Mouse (Mus musculus) midbrain, embryonic 12.5 days (tissue): ENCODE measurements around the gene Map3k4. TPM values are rescaled to one million over a fixed set of nuclear protein-coding genes. Genes with fewer than 3 reads are reported as not detected.
A peak's percentile ranks its signal among the peaks of the same experiment; 100 is the strongest.
"Not testable (repeated sequence)": the region's sequence is repeated elsewhere in the genome, so short reads cannot be mapped to it uniquely, and the experiment has no call there.

Experiments used
- ATAC-seq: fragments of 200-750 bp; cut with Nextera tagmentation; 2 replicates; pipeline ENCODE4 v1.8.0; 2017; ENCODE audit warnings: low read depth, moderate TSS enrichment, moderate library complexity; ENCODE audit not compliant: low FRiP score
- H3K27ac ChIP-seq: fragments of 300-500 bp; sonication (generic); replicated peaks from 2 replicates; pipeline ENCODE4 v1.5.1; 2016; ENCODE audit warnings: mild to moderate bottlenecking
- H3K27me3 ChIP-seq: fragments of 300-500 bp; sonication (generic); 2 replicates; pipeline ENCODE4 v1.6.1; 2016; ENCODE audit warnings: mild to moderate bottlenecking
- H3K36me3 ChIP-seq: fragments of 300-500 bp; sonication (generic); 2 replicates; pipeline ENCODE4 v1.6.1; 2016
- H3K4me1 ChIP-seq: fragments of 300-500 bp; sonication (generic); 2 replicates; pipeline ENCODE4 v1.6.1; 2016
- H3K4me2 ChIP-seq: fragments of 300-500 bp; sonication (generic); replicated peaks from 2 replicates; pipeline ENCODE4 v1.6.1; 2016; ENCODE audit warnings: mild to moderate bottlenecking, moderate library complexity
- H3K4me3 ChIP-seq: fragments of 300-500 bp; sonication (generic); 2 replicates; pipeline ENCODE4 v1.5.1; 2016; ENCODE audit warnings: mild to moderate bottlenecking
- H3K9ac ChIP-seq: fragments of 300-500 bp; sonication (generic); replicated peaks from 2 replicates; pipeline ENCODE4 v1.6.1; 2016; ENCODE audit warnings: mild to moderate bottlenecking, moderate library complexity
- H3K9me3 ChIP-seq: fragments of 300-500 bp; sonication (generic); 2 replicates; pipeline ENCODE4 v1.6.1; 2016; ENCODE audit warnings: mild to moderate bottlenecking
- WGBS: fragments of 180-500 bp; shearing (Covaris S2); methylation state at CpG from one replicate; pipeline ENCODE4 v1.1.7; 2016; 5-methylcytosine and 5-hydroxymethylcytosine counted together
- polyA plus RNA-seq: library from polyadenylated mRNA; unstranded; fragments of >200 nt; fragmentation: Nextera tagmentation; extraction: Ambion mirVana; gene quantifications from 2 replicates; pipeline ENCODE4 v1.2.1, GENCODE M21; 2016

Gene Map3k4
- polyA plus RNA-seq, 1 experiment from 2014 or later, result 53.3 TPM

GRCm38 (mm10) chr17:12230167-12230566 lies 88.4 kb downstream of the Map3k4 start:
- no peaks in the 10 kb centered on the region for H3K9me3 ChIP-seq
- no peak overlapping the region for H3K4me2 ChIP-seq
- peaks cover 85% of the 10 kb centered on the region for H3K36me3 ChIP-seq
- no peaks in the 10 kb centered on the region for H3K27me3 ChIP-seq
- H3K27ac ChIP-seq, result no peak overlapping the region
- 82% methylated on average over 6 of the region's 6 CpGs for WGBS
- no peak overlapping the region for H3K4me3 ChIP-seq
- no peaks in the 10 kb centered on the region for H3K4me1 ChIP-seq
- ATAC-seq, result no peak
- no peak overlapping the region for H3K9ac ChIP-seq

GRCm38 (mm10) chr17:12229756-12230155 lies 88.8 kb downstream of the Map3k4 start:
- peaks cover 83% of the 10 kb centered on the region for H3K36me3 ChIP-seq
- no peak overlapping the region for H3K27ac ChIP-seq

GRCm38 (mm10) chr17:12228471-12228870 lies 90.1 kb downstream of the Map3k4 start:
- H3K36me3 ChIP-seq, result peaks cover 73% of the 10 kb centered on the region
- no peak overlapping the region for H3K4me3 ChIP-seq
- H3K9me3 ChIP-seq, result no peaks in the 10 kb centered on the region
- no peak overlapping the region for H3K27ac ChIP-seq
- 0 out of 2 replicates have a peak, but pooled peaks cover 3% of the 10 kb centered on the region for H3K4me1 ChIP-seq
- H3K9ac ChIP-seq, result no peak overlapping the region
- no peak for ATAC-seq
- no peak overlapping the region for H3K4me2 ChIP-seq
- H3K27me3 ChIP-seq, result no peaks in the 10 kb centered on the region
- 98% methylated on average over 7 of the region's 7 CpGs for WGBS

More at GRCm38 (mm10) chr17:12229756-12230155, 88.8 kb downstream of the Map3k4 start:
- Histone ChIP-seq H3K4me3 (no peak overlapping the region), H3K4me2 (no peak overlapping the region), H3K27me3 (no peaks in the 10 kb centered on the region), H3K9me3 (no peaks in the 10 kb centered on the region), H3K9ac (no peak overlapping the region), H3K4me1 (no peaks in the 10 kb centered on the region)
- WGBS, result 95% methylated on average over 9 of the region's 9 CpGs
- ATAC-seq, result no peak

DNA sequence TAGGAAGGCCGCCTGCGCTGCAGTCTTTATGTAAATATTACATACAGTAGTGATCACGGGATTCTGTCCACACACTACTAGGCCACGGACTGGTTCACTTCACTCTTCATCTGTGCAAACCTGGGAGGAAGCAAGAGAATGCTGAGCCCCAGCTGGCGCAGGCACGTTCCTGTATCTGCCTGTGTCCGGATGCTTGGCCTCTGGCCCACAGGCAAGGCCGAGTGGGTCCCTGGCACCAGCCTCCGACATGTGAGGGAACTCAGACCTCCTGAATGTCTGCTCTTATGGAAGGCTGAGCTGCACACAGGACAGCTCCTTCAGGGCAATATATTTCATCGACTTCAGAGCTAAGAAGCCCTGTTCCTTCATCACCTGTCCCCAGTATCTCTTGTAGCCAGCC lies 90.6 kb downstream of the Map3k4 start:
- Histone ChIP-seq H3K4me3 (no peak overlapping the region), H3K36me3 (peaks cover 68% of the 10 kb centered on the region), H3K9ac (no peak overlapping the region), H3K4me2 (no peak overlapping the region), H3K27me3 (no peaks in the 10 kb centered on the region), H3K9me3 (no peaks in the 10 kb centered on the region), H3K4me1 (0 out of 2 replicates have a peak, but pooled peaks cover 3% of the 10 kb centered on the region), H3K27ac (no peak overlapping the region)
- WGBS, result 89% methylated on average over 10 of the region's 10 CpGs
- ATAC-seq, result no peak

DNA sequence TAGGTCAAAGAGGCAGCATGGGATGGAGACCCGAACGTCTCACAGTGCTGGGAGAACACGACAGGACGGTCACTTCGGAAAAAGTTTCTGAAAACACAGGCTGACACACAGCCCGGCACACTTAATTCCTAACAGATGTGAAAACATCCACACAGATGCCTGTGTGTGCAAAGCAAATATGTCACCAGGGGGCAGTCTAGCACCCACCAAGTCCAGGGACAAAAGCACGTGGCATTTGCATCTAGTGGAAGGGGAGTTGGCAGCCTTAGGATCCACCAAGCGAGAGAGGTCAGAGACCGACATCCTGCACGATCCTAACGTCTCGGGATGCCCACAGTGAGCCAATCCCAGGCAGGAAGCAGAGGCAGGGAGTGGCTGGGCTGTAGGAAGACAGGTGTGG lies 92.0 kb downstream of the Map3k4 start:
- no peak overlapping the region for H3K4me3 ChIP-seq
- no peaks in the 10 kb centered on the region for H3K27me3 ChIP-seq
- 66% methylated on average over 12 of the region's 12 CpGs for WGBS
- H3K4me1 ChIP-seq, result 0 out of 2 replicates have a peak, but pooled peaks cover 3% of the 10 kb centered on the region
- H3K9ac ChIP-seq, result no peak overlapping the region
- H3K36me3 ChIP-seq, result peaks cover 63% of the 10 kb centered on the region
- H3K27ac ChIP-seq, result no peak overlapping the region
- H3K4me2 ChIP-seq, result no peak overlapping the region
- peak; percentile 54; the same call in 1 of the 2 replicates for ATAC-seq
- H3K9me3 ChIP-seq, result no peaks in the 10 kb centered on the region

DNA sequence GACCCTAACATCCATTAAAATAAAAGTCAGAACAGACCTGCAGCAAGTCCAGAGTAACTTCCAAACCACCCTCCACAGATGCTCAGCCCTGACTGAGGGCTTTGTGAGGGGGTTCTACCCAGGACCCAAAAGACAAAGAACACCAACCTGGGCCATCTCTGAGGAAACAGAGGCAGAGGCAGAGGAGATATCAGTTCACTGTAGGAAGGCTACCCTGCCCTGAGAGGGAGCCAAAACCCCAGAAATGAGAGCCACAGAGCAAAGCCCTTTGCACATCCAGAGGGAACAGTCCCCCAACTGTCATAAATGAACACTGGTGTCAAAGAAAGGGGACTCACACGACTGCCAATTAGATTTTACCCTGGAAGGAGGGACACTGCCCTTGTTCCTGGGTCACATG lies 93.4 kb downstream of the Map3k4 start:
- ATAC-seq, result no peak
- peaks cover 63% of the 10 kb centered on the region for H3K36me3 ChIP-seq
- 78% methylated on average over 1 of the region's 1 CpGs for whole genome bisulfite sequencing

DNA sequence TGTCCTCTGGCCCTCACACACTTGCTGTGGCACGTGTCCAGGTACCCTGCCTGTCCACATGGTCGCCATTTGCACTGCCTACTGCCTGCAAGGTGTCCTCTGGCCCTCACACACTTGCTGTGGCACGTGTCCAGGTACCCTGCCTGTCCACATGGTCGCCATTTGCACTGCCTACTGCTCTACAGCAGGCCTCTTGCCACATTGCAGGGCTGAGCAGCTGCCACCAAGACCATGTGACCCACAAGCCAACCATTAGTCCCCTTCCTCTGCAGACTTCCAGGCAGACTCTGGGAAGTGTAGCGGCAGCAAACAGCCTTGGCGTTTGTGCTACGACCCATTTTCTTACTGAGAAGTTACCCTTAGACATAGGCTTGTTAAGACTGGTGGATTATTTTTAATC lies 94.0 kb downstream of the Map3k4 start:
- H3K4me1 ChIP-seq, H3K27me3 ChIP-seq, H3K27ac ChIP-seq, H3K4me2 ChIP-seq, H3K9me3 ChIP-seq, H3K4me3 ChIP-seq, H3K9ac ChIP-seq, ATAC-seq: not testable (repeated sequence)
- peaks cover 63% of the 10 kb centered on the region for H3K36me3 ChIP-seq
- WGBS, result 89% methylated on average over 6 of the region's 7 CpGs

More for the DNA sequence above, 93.4 kb downstream of the Map3k4 start:
- Histone ChIP-seq H3K27me3 (no peaks in the 10 kb centered on the region), H3K4me3 (no peak overlapping the region), H3K4me2 (no peak overlapping the region), H3K9ac (no peak overlapping the region), H3K4me1 (0 out of 2 replicates have a peak, but pooled peaks cover 3% of the 10 kb centered on the region), H3K9me3 (no peaks in the 10 kb centered on the region), H3K27ac (no peak overlapping the region)

DNA sequence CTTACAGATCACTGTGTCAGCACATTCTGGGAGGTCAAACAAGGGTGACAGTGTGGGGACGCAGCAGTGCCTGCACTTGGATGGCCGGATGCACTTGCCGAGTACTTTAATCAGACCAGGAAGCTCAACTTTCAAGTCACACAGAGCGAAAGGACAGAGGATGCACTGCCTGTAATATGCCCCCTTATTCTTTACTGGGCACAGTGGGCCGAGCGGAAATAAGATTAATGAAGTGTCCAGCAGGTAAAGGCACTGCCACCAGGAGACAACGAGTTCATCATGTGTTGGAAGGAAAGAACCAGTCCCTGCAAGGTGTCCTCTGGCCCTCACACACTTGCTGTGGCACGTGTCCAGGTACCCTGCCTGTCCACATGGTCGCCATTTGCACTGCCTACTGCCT lies 94.5 kb downstream of the Map3k4 start:
- Histone ChIP-seq H3K36me3 (peaks cover 63% of the 10 kb centered on the region), H3K4me1 (0 out of 2 replicates have a peak, but pooled peaks cover 3% of the 10 kb centered on the region), H3K9ac (no peak overlapping the region), H3K9me3 (no peaks in the 10 kb centered on the region), H3K27me3 (no peaks in the 10 kb centered on the region), H3K4me2 (no peak overlapping the region), H3K4me3 (no peak overlapping the region), H3K27ac (no peak overlapping the region)
- WGBS, result 83% methylated on average over 9 of the region's 9 CpGs
- ATAC-seq, result no peak

DNA sequence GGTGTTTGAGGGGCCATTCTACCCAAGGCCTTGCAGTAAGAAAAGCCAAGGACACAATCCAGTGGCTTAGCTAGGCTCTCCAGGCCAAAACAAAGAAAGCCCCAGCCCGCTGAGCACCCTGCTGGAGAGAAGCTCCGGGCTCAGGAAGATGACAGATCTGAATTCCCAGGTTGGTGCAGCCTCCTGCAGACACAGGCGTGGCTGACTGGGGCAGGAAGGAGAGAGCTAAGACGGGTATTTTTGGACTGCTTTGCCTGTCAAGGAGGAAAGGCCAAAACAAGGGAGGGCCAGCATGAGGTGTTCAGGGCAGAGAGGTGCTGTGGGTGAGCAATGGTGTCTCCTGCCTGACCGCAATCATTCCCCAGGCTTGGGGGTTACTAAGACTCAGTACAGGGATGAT lies 94.9 kb downstream of the Map3k4 start:
- no peaks in the 10 kb centered on the region for H3K27me3 ChIP-seq
- ATAC-seq, result no peak
- WGBS, result 36% methylated on average over 5 of the region's 5 CpGs
- H3K9ac ChIP-seq, result no peak overlapping the region
- no peak overlapping the region for H3K4me3 ChIP-seq
- no peaks in the 10 kb centered on the region for H3K9me3 ChIP-seq
- H3K27ac ChIP-seq, result no peak overlapping the region; the same call in 1 of the 2 replicates
- H3K36me3 ChIP-seq, result peaks cover 63% of the 10 kb centered on the region
- no peak overlapping the region for H3K4me2 ChIP-seq
- H3K4me1 ChIP-seq, result 0 out of 2 replicates have a peak, but pooled peaks cover 3% of the 10 kb centered on the region

- Histone ChIP-seq H3K27ac (no peak overlapping the region), H3K9ac (no peak overlapping the region), H3K27me3 (no peaks in the 10 kb centered on the region), H3K9me3 (no peaks in the 10 kb centered on the region), H3K4me3 (no peak overlapping the region), H3K4me1 (0 out of 2 replicates have a peak, but pooled peaks cover 3% of the 10 kb centered on the region), H3K4me2 (no peak overlapping the region), H3K36me3 (peaks cover 62% of the 10 kb centered on the region)
- WGBS, result 91% methylated on average over 6 of the region's 6 CpGs
- ATAC-seq, result no peak
Measured at GRCm38 (mm10) chr17:12221926-12222325, 96.7 kb downstream of the Map3k4 start.

GRCm38 (mm10) chr17:12216224-12216623 lies 102.4 kb downstream of the Map3k4 start:
- Histone ChIP-seq H3K9me3 (no peaks in the 10 kb centered on the region), H3K4me3 (no peak overlapping the region), H3K36me3 (peaks cover 94% of the 10 kb centered on the region), H3K4me2 (no peak overlapping the region), H3K4me1 (no peaks in the 10 kb centered on the region), H3K9ac (no peak overlapping the region), H3K27me3 (no peaks in the 10 kb centered on the region), H3K27ac (no peak overlapping the region)
- WGBS, result 86% methylated on average over 6 of the region's 6 CpGs
- no peak for ATAC-seq

GRCm38 (mm10) chr17:12213430-12213829 lies 105.2 kb downstream of the Map3k4 start:
- H3K9me3 ChIP-seq, result no peaks in the 10 kb centered on the region
- no peak for ATAC-seq
- H3K27me3 ChIP-seq, result no peaks in the 10 kb centered on the region
- H3K9ac ChIP-seq, result no peak overlapping the region
- no peak overlapping the region for H3K27ac ChIP-seq
- peaks cover 74% of the 10 kb centered on the region for H3K36me3 ChIP-seq
- no peak overlapping the region for H3K4me3 ChIP-seq
- 96% methylated on average over 8 of the region's 8 CpGs for WGBS
- no peak overlapping the region for H3K4me2 ChIP-seq
- H3K4me1 ChIP-seq, result no peaks in the 10 kb centered on the region

DNA sequence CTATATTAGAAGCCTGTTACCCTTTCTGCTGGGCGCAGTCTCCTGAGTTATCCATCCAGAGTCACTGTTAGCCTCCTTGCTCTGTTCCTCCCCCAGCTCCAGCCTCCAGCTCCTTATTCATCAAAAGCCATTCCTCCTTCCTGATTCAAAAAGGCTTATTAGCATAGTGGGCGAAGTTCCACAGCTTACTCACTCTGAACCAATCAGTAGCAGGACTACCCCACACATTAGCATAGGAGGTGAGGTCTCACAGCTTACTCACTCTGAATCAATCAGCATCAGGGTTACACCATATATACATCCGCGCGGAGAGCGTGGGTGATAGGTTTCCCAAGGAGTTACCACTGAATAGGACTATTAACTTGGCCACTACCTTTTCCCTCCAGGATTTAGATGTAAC lies 106.3 kb downstream of the Map3k4 start:
- Histone ChIP-seq H3K36me3 (peaks cover 63% of the 10 kb centered on the region), H3K9me3 (no peaks in the 10 kb centered on the region), H3K27ac (no peak overlapping the region), H3K4me3 (no peak overlapping the region), H3K4me1 (0 out of 2 replicates have a peak, but pooled peaks cover 5% of the 10 kb centered on the region), H3K9ac (no peak overlapping the region), H3K27me3 (no peaks in the 10 kb centered on the region), H3K4me2 (no peak overlapping the region)
- WGBS, result 86% methylated on average over 6 of the region's 6 CpGs
- ATAC-seq, result no peak
